Mouse (Mus musculus): ENCODE data around the gene Fblim1. TPM values are rescaled to one million over a fixed set of nuclear protein-coding genes. Genes with fewer than 3 reads are reported as not detected.
A peak's percentile ranks its signal among the peaks of the same experiment; 100 is the strongest.

Gene Fblim1
- polyA plus RNA-seq, 1 experiment: 29.5 TPM

- Histone ChIP-seq H3K36me3 (ENCODE audit: control insufficient read depth, insufficient read depth) (peaks cover 4% of the 10 kb centered on the region), H3K4me2 (ENCODE audit: low read depth) (peak overlapping the region; percentile 87), H3K27me3 (ENCODE audit: control insufficient read depth, insufficient read depth, insufficient read length) (no peaks in the 10 kb centered on the region), H3K4me3 (peak overlapping the region; percentile 73), H3K79me2 (ENCODE audit: control insufficient read depth, insufficient read depth) (peaks cover 13% of the 10 kb centered on the region), H3ac (ENCODE audit: control insufficient read depth, insufficient read length) (peak overlapping the region; percentile 54)
- TF ChIP-seq MYOG (IDR thresholded peaks at IDR 0.05; ENCODE audit: control insufficient read depth in 1 of 3, insufficient read depth in 1 of 3, insufficient read length in 2 of 3, low read depth in 2 of 3) (no peak), MYOD1 (IDR thresholded peaks at IDR 0.05; ENCODE audit: control insufficient read depth in 1 of 3, insufficient read length in 2 of 3, low read depth in 2 of 3) (no peak), TCF3 (IDR thresholded peaks at IDR 0.05; ENCODE audit: insufficient read length, low read depth) (no peak), TCF12 (IDR thresholded peaks at IDR 0.05; ENCODE audit: insufficient read depth, poor library complexity, severe bottlenecking) (no peak), CEBPB (IDR thresholded peaks at IDR 0.05; ENCODE audit: insufficient read depth, poor library complexity, severe bottlenecking) (no peak), REST (IDR thresholded peaks at IDR 0.05; ENCODE audit: insufficient read depth, insufficient read length) (no peak), MAX (IDR thresholded peaks at IDR 0.05; ENCODE audit: low read depth) (no peak), SRF (IDR thresholded peaks at IDR 0.05; ENCODE audit: control insufficient read depth, insufficient read length, low read depth) (no peak), USF1 (IDR thresholded peaks at IDR 0.05; ENCODE audit: low read depth) (no peak), POLR2AphosphoS2 (IDR thresholded peaks at IDR 0.05; ENCODE audit: insufficient read length, low read depth) (no peak)
Observed at GRCm38 (mm10) chr4:141598199-141598893, 7.5 kb downstream of the Fblim1 start.

- H3K79me2 ChIP-seq (ENCODE audit: control insufficient read depth, insufficient read depth): peaks cover 13% of the 10 kb centered on the region
- peaks cover 4% of the 10 kb centered on the region for H3K36me3 ChIP-seq (ENCODE audit: control insufficient read depth, insufficient read depth)
- H3K4me2 ChIP-seq (ENCODE audit: low read depth): no peak overlapping the region
- no peak overlapping the region for H3K4me3 ChIP-seq
- H3ac ChIP-seq (ENCODE audit: control insufficient read depth, insufficient read length): no peak overlapping the region
- TF ChIP-seq REST (IDR thresholded peaks at IDR 0.05; ENCODE audit: insufficient read depth, insufficient read length): no peak
- no peak for TF ChIP-seq POLR2AphosphoS2 (IDR thresholded peaks at IDR 0.05; ENCODE audit: insufficient read length, low read depth)
- TF ChIP-seq POLR2A (IDR thresholded peaks at IDR 0.05; ENCODE audit: insufficient read length, low read depth): no peak
- no peak for TF ChIP-seq E2F4 (IDR thresholded peaks at IDR 0.05; ENCODE audit: insufficient read depth)
- TF ChIP-seq SRF (IDR thresholded peaks at IDR 0.05; ENCODE audit: control insufficient read depth, insufficient read length, low read depth): no peak
- no peak for TF ChIP-seq MYOD1 (IDR thresholded peaks at IDR 0.05; ENCODE audit: control insufficient read depth in 1 of 3, insufficient read length in 2 of 3, low read depth in 2 of 3)
- no peak for TF ChIP-seq CEBPB (IDR thresholded peaks at IDR 0.05; ENCODE audit: insufficient read depth, poor library complexity, severe bottlenecking)
- no peak for TF ChIP-seq MAX (IDR thresholded peaks at IDR 0.05; ENCODE audit: low read depth)
- H3K27me3 ChIP-seq (ENCODE audit: control insufficient read depth, insufficient read depth, insufficient read length): no peaks in the 10 kb centered on the region
Observed at GRCm38 (mm10) chr4:141596700-141597328, 9.1 kb downstream of the Fblim1 start.

GRCm38 (mm10) chr4:141595605-141596268, 10.2 kb downstream of the Fblim1 start:
- Histone ChIP-seq H3K4me3 (no peak overlapping the region), H3K79me2 (ENCODE audit: control insufficient read depth, insufficient read depth) (peaks cover 13% of the 10 kb centered on the region), H3ac (ENCODE audit: control insufficient read depth, insufficient read length) (no peak overlapping the region), H3K27me3 (ENCODE audit: control insufficient read depth, insufficient read depth, insufficient read length) (no peaks in the 10 kb centered on the region), H3K4me2 (ENCODE audit: low read depth) (no peak overlapping the region), H3K36me3 (ENCODE audit: control insufficient read depth, insufficient read depth) (peaks cover 4% of the 10 kb centered on the region)
- TF ChIP-seq TCF3 (IDR thresholded peaks at IDR 0.05; ENCODE audit: insufficient read length, low read depth) (no peak), CEBPB (IDR thresholded peaks at IDR 0.05; ENCODE audit: insufficient read depth, poor library complexity, severe bottlenecking) (no peak), E2F4 (IDR thresholded peaks at IDR 0.05; ENCODE audit: insufficient read depth) (no peak), USF1 (IDR thresholded peaks at IDR 0.05; ENCODE audit: low read depth) (no peak), REST (IDR thresholded peaks at IDR 0.05; ENCODE audit: insufficient read depth, insufficient read length) (no peak), POLR2AphosphoS2 (IDR thresholded peaks at IDR 0.05; ENCODE audit: insufficient read length, low read depth) (no peak), MYOD1 (IDR thresholded peaks at IDR 0.05; ENCODE audit: control insufficient read depth in 1 of 3, insufficient read length in 2 of 3, low read depth in 2 of 3) (no peak), SRF (IDR thresholded peaks at IDR 0.05; ENCODE audit: control insufficient read depth, insufficient read length, low read depth) (no peak), POLR2A (IDR thresholded peaks at IDR 0.05; ENCODE audit: insufficient read length, low read depth) (no peak), TCF12 (IDR thresholded peaks at IDR 0.05; ENCODE audit: insufficient read depth, poor library complexity, severe bottlenecking) (no peak)

- Histone ChIP-seq H3K27me3 (ENCODE audit: control insufficient read depth, insufficient read depth, insufficient read length) (no peaks in the 10 kb centered on the region), H3K79me2 (ENCODE audit: control insufficient read depth, insufficient read depth) (peaks cover 13% of the 10 kb centered on the region), H3K4me2 (ENCODE audit: low read depth) (no peak overlapping the region), H3K4me3 (no peak overlapping the region), H3ac (ENCODE audit: control insufficient read depth, insufficient read length) (no peak overlapping the region), H3K36me3 (ENCODE audit: control insufficient read depth, insufficient read depth) (peaks cover 4% of the 10 kb centered on the region)
- TF ChIP-seq USF1 (IDR thresholded peaks at IDR 0.05; ENCODE audit: low read depth) (no peak), SRF (IDR thresholded peaks at IDR 0.05; ENCODE audit: control insufficient read depth, insufficient read length, low read depth) (no peak), E2F4 (IDR thresholded peaks at IDR 0.05; ENCODE audit: insufficient read depth) (no peak), POLR2AphosphoS2 (IDR thresholded peaks at IDR 0.05; ENCODE audit: insufficient read length, low read depth) (no peak), MYOD1 (IDR thresholded peaks at IDR 0.05; ENCODE audit: control insufficient read depth in 1 of 3, insufficient read length in 2 of 3, low read depth in 2 of 3) (no peak), MYOG (IDR thresholded peaks at IDR 0.05; ENCODE audit: control insufficient read depth in 1 of 3, insufficient read depth in 1 of 3, insufficient read length in 2 of 3, low read depth in 2 of 3) (no peak), POLR2A (IDR thresholded peaks at IDR 0.05; ENCODE audit: insufficient read length, low read depth) (no peak), TCF3 (IDR thresholded peaks at IDR 0.05; ENCODE audit: insufficient read length, low read depth) (no peak), TCF12 (IDR thresholded peaks at IDR 0.05; ENCODE audit: insufficient read depth, poor library complexity, severe bottlenecking) (no peak), REST (IDR thresholded peaks at IDR 0.05; ENCODE audit: insufficient read depth, insufficient read length) (no peak), CEBPB (IDR thresholded peaks at IDR 0.05; ENCODE audit: insufficient read depth, poor library complexity, severe bottlenecking) (no peak), MAX (IDR thresholded peaks at IDR 0.05; ENCODE audit: low read depth) (no peak)
Observed at GRCm38 (mm10) chr4:141595138-141595537, 10.8 kb downstream of the Fblim1 start.
